Mouse (Mus musculus): Measurements from ENCODE around the gene 6820408C15Rik. TPM values are rescaled to one million over a fixed set of nuclear protein-coding genes. Genes with fewer than 3 reads are reported as not detected.
"Not testable (repeated sequence)": the region's sequence is repeated elsewhere in the genome, so short reads cannot be mapped to it uniquely, and the experiment has no call there.

6820408C15Rik gene
- total RNA-seq, 4 experiments from 2014 or later, result not detected

DNA sequence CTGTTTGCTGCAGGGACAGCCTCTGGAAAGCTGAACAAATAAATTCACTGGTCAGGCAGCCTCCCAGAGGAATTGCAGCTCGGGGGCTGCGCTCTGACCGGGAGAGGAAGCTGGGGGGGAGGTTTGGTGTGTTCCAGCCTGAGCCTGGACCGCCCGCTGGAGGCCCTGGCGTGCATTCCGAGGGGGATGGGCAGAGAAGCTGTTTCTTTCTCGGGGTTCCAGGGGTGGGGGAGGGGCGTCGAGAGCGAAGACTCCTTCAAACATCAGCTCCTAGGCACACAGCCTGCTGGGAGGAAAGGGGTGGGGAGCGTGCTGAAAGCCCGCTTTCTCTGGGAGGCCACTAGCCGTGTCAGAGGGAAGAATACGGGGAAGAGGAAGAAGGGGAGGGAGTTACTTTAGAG lies 4.4 kb upstream of the 6820408C15Rik start:
- peak; percentile 19 to 50 for DNase-seq (ENCODE audit: low spot score in 2 of 2)

DNA sequence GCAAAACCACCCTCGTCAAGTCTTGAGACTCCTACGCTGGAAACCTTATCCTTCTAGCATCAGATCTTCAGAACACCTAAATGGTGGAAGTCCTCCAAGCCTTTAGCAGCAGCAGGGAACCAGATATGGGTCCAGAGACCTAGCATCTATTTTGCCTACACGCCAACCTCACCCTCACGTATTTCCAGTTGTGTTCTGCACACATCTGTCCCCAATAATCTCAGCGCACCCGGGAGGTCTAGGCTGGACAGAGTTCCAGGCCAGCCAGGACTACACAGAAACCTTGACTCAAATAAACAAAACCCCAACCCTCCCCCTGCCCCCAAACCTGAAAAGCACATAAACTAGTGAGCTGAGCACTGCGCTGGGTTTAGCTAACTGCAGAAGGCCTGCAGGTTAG lies 3.9 kb upstream of the 6820408C15Rik start:
- DNase-seq (ENCODE audit: low spot score in 2 of 2), result no peak

DNA sequence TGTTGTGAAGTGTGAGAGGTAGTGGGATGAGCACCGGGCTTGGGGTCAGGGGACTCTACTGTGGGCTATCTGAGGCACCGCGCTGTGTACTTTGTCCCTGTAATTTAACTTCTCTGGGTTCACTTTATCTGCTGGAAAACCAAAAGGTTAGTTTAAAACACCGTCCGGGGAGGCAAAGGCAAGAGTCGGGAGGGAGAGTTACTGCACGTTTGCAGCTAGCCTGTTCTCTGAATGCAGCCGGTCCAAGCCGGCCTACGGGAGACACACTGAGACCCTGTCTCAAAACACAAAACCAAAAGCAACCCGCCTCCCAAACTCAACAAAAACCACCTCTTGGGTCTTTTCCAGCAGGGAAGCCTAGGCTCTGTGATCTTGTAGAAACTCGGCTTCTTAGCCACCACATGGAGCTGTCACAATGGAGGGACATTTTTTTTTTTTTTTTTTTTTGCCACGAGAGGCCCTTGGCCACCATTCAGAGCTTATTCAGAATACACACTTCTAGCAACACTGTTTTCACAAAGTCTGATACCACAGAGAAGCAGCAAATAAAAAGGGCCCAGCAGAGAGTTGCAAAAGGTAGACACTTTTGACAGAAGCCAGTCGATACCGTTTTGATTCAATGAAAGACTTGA lies 2.7 kb upstream of the 6820408C15Rik start:
- no peak for DNase-seq (ENCODE audit: low spot score in 2 of 2)

DNA sequence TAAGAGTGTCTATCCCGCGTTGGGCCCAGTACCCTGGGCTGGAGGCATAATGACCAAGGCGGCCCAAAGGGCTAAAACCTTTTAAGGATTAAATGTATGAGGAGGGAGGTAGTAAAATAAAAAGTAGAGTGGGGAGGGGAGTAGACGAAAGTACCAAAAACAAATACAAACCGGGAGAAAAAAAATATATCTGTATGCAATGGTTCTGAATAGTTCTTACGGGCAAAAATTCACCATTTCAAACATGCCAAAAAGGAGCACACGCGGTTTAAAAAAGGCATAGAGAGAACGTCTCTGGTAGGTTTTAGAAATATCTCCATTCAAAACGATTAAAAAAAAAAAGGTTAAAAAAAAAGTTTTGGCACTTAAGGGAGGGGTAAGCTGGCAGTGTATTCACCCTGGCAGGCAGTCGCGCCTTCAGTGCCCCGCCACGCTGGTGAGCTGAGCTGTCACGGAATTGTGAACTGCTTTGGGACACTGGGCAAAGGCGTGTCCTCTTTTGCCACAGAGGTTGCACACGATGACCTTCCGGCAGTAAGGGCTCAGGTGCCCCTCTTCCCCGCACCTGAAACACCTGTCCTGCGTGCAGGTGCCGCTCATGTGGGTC lies 2.1 kb upstream of the 6820408C15Rik start:
- no peak for DNase-seq (ENCODE audit: low spot score in 2 of 2)

DNA sequence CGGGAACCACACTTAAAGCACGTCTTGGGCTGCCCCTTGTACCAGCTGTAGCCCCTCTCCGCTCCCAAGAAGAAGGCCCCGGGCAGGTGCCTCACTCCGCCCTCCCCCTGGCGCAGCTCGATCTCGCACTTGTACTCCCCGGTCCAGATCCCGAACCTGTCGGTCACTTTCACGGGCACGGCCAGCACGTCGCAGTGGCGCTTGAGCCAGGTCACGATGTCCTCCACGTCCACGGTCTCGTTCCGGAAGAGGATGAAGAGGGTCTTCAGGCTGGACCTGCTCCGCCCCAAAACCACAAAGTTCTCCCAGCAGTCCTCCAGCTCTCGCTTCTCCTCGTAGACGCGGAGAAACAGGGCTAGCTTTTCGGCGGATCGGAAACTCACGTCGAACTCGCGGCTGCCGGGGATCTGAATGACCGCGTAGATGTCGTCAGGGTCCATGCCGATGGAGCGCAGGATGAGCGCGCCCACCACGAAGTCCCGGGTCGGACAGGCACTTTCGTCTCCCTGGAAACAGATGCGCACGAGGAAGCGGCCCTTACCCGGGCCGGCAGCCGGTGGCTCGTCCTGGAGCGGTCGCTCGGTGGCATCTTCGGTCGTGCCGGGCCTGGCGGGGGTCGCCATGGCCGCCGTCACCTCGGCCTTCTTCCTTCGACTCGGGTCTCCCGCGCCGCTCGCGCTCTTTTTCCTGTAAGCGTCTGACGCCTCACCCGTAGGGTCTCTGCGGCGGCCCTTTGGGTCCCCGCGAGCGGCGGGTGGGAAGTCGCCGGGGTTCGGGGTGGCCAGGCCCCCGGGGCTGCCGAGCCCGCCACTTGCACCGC lies 1.4 kb upstream of the 6820408C15Rik start:
- DNase-seq (ENCODE audit: low spot score in 2 of 2), result no peak

DNA sequence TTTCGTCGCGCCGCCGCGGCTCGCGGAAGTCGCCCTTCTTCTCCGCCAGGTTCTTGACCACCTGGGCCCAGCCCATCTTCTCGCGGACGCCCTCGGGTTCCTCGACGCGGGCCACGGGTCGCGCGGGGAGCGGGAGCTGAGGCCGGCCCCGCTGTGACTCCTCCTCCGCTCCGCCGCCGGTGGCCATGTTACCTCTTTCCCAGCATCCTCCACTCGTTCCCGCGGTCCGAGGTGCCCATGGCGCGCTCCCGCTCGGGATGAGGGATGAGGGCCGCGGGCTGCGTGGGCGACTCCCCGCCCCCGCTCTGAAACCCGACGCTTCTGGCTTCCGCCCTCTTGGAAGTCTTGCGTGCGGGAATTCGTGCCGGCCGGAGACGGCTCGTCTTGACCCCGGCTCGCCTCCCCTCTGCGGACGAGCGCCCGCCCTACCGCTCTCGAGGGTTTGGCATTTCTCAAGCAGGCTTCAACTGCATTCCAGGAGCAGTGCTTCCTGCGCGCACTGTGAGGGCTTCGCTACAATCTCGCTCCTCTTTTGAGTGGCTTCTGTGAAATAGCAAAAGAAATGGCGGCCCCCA lies 709 bp upstream of the 6820408C15Rik start, which contains the start of gene Zcchc3:
Zcchc3 (minus strand) TSS at position 437 of the 575 bp plus-strand sequence.
- DNase-seq (ENCODE audit: low spot score in 2 of 2), result peak; percentile 40 to 69

DNA sequence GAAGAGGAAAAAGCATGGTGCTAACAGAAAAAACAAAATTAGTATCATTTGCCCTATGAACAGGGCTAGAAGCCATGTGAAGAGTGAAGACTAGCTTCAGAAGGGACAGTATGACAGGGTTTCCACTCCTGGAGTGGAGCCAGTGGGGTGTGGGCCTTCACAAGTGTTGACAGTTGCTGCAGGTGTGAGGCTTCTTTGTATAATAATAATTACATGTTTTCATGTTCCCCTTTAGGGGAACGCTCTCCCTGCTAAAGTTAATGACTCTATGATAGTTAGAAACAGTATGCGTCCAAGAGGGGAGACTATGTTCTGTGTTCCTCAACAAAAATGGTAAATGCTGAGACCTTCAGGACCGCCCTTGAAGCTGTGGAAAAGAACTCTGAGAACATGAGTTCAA lies 399 bp downstream of the 6820408C15Rik start:
- DNase-seq (ENCODE audit: low spot score in 2 of 2), result no peak

DNA sequence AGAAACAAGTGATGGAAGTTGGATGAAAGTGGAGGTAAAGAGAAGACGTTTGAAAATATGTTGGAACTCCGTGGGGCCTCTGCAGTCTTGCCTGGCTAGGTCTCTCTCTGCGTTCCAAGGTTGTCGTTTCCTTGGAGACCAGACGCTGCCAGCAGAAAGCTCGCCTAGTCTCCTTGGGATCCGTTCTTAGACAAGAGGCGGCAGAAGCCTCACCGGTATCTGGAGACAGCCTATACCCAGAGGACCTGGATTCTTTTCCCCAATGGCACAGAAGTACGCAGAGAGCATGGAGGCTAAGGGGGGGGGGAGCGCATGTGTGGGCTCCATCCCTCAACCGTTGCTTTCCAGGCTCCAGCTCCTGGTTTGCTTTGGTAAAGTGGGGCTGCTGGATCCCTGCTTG lies 12.1 kb downstream of the 6820408C15Rik start:
- no peak for DNase-seq (ENCODE audit: low spot score in 2 of 2)

DNA sequence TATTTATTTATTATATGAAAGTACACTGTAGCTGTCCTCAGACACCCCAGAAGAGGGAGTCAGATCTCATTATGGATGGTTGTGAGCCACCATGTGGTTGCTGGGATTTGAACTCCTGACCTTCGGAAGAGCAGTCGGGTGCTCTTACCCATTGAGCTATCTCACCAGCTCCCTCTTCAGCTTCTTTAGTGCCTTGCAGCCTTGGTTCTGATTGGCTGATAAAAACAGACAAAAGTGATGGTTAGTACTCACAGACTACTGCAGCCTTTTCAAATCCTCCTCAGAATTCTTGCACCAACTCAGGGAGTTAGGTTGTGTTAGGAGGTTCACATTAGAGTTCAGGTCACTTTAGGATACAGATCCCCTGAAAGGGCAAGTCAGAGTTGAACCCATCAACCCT lies 13.1 kb downstream of the 6820408C15Rik start:
- DNase-seq (ENCODE audit: low spot score in 2 of 2), result not testable (repeated sequence)

DNA sequence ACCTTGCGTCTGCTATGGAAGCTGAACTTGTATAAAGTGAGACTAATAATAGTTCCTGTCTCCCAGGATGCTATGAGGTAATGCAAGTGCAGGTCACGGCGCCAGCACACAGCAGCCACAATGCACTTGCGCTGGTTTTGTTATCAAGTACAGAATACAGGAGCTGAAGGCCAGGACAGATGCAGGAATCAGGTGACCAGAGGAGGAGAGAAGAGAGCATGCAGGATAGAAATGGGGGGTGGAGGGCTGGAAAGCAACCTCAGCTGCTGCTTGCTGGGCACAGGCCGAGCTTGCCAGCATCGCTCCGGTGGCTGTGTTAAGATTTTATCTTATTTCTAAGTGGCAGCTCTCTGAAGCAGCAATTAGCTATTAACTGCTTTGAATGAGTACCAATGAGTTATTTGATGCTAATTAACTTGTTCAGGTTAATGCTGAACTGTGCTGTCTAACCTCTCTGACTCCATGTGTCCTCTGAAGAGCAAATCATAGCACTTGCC lies 21.1 kb downstream of the 6820408C15Rik start:
- DNase-seq (ENCODE audit: low spot score in 2 of 2), result no peak

DNA sequence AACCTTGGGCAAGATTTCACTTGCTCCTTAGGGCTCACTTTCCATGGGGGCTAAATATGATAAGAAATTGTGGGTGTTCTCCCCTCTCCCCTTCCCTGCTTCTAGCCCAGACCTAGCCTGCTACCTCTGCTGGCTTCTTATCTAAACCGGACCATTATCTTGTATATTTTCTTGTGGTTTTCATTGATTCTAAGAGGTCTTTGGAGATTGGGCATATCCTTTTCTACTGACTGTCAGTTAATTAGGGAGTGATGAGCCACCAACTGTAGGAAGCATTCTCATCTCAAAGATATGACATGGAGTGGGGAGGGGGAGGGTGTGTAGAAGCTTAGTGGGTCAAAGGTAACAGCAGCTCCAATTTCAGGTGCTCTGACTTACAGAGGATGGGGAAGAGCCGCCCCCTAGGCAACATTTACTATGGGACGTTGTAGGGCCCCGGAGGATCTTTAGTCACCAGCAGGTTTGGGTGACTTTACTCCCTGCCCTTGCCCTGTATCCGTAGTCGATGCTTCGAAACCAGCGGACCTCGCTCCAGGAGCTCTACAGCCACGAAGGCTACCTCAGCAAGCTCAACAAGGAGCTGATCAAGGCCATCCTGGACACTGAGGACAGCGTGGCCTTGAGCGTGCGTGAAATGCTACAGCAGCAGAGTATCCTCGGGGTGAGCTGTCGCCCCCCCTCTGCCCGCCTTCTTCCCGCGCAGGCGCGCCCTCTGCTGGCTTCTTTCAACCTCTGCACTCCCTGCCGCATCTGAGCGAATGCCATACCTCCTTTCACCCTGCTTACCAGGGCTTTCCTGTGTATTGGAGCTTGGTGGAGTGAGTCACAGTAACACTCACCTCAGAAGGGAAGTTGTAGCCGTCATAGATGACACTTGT lies 21.8 kb downstream of the 6820408C15Rik start:
- peak; percentile 41 to 45 for DNase-seq (ENCODE audit: low spot score in 2 of 2)

DNA sequence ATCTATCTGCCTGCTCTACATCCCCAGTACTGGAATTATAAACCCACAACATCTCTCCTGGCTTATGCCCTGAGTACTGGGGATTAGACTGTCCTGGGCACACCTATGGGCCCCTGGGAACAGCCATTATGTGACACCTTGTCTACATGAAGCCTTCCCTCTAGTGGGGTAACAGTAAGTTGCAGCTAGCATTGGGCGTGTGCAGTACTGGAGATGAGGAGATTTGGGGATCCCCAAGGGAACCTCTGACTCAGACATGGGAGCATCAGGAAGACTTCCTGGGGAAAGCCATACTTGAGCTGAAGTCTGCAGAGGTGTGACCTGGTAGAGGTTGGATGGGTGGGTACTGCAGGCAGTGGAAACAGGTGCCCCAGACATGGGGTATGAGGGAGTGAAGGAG lies 23.6 kb downstream of the 6820408C15Rik start:
- DNase-seq (ENCODE audit: low spot score in 2 of 2), result no peak

DNA sequence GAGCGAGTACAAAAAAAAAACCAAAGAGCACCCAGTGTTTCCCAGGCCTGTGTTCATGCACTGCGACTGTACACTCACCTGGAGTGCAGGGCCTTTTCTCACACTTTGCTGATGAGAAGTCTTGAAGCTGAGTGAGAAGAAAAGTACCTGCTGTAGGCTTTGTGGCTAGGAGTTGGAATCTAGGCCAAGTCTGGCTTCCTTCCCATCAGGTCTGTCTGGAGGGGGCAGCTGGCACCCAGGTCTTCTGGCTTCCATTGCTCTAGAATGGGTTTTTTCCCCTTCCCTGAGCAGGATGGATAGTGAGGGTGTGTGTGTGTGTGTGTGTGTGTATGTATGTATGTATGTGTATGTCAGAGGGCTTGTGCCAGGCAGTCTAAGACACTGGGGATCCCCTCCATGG lies 24.4 kb downstream of the 6820408C15Rik start:
- no peak for DNase-seq (ENCODE audit: low spot score in 2 of 2)

DNA sequence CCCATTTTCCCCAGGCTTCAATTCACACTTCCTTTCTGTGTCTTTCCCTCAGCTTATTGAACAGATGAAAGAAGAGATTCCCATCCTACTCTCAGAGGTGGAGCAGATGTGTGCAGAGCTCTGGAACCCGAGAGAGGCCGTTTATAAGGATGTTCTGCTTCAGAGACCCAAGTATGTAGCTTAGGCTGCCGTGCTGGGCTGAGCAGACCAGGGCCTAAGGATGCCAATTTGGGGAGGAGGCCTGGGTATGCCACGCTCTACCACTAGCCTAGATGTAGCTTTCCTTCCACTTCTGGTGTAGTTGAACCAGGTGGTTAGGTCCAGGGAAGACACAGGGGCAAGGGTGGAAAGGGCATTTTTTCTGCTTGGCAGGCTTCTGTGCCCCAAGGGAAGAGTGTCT lies 26.9 kb downstream of the 6820408C15Rik start:
- DNase-seq (ENCODE audit: low spot score in 2 of 2), result no peak

DNA sequence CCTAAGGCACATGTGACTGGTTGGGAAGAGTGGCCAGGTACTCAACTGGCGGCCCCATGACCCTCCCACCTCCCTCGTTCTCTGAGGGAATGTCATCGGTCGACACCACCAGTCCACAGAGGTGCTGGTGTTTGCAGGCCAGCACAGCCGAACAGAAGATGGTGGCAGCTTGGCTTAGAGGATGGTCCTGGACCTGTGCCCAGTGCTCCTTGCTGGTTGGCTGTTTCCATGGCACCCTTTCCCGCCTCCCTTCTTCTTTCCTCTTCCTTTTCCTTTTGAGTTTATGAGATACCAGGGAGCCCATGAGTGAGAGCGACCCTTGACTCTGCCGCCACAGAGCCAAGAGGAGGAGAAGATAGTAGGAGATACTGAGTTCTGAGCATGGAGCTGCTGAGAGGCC lies 27.9 kb downstream of the 6820408C15Rik start:
- no peak for DNase-seq (ENCODE audit: low spot score in 2 of 2)

DNA sequence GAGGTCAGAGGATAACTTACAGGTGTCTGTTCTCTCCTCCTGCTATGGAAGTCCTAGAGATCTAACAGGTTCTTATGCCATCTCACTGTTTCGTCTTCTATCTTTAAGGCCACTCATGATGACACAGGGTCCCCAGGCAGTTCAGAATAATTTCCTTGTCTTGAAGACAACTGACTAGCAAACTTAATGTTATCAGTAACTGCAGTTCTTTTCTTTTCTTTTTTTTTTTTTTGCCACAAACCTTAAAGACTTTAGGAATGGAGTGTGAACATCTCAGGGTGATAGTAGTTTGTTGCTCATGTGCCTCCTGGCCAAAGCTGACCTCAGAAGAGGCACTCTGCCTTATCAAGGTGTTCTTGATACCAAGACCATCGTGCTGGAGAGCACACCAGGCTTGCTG lies 31.3 kb downstream of the 6820408C15Rik start:
- DNase-seq (ENCODE audit: low spot score in 2 of 2), result no peak

DNA sequence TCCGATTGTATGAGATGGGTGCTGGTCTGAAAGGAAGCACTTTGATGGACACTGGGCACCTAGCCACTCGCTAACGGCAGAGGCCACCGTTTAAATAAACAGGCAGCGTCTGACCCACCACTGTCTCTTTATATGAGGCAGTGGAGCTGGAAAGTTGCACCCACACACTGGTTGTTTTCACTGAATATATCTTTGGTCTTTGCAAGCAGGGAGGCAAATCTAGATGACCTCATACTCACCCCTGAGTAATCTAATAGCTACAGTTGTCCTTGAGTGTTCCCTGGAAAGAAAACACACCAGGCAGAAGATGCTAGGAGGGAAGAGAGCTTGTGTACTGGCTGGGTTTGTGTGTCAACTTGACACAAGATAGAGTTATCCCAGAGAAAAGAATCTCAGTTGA lies 32.1 kb downstream of the 6820408C15Rik start:
- DNase-seq (ENCODE audit: low spot score in 2 of 2), result no peak

DNA sequence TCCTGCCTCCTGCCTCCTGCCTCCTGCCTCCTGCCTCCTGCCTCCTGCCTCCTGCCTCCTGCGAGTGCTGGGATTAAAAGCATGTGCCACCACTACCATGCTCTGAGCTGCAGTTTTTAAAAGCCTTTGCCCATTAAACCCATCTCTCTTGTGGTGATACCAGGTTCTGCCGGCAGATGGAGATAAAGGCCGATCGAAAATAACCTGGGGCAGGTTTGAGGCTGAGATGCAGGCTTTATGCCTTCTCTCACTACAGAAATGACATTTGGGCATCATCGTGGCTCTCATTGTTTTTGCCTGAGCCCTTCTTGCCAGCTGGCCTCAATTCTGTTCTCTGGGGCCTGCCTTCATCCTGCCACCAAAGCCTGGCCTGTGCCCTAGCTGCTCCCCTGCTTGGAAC lies 34.9 kb downstream of the 6820408C15Rik start:
- DNase-seq (ENCODE audit: low spot score in 2 of 2), result peak in 1 of 2 experiments; percentile 13

DNA sequence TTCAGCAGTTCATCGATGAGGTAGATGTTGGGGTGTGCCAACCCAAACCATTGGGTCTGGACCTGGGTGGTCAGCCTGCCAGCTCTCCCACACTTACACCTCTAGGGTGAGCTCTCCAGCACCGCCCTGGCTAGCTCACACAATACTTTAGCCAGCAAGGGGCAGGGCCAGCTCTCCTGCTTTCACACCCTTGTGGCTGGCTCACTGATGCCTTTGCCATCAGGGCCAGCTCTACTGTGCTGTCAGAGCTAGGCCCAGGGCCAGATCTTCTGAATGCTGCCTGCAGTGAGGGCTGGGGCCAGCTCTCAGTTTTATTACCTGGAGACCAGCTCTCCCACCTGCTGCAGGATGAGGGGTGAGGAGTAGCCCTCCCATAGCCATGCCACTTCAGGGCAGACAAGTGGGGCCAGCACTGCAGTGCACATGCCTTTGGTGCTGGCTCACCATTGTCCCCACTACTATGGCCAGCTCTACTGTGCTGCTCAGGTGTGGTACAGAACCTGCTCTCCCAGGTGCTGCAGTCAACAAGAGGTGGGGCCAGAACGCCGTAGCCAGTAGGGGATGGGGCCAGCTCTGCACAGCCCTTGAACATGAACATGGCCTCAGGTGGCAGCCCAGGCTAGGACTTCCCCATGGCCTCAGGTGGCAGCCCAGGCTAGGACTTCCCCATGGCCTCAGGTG lies 36.9 kb downstream of the 6820408C15Rik start:
- peak in 1 of 2 experiments; percentile 43 for DNase-seq (ENCODE audit: low spot score in 2 of 2)

DNA sequence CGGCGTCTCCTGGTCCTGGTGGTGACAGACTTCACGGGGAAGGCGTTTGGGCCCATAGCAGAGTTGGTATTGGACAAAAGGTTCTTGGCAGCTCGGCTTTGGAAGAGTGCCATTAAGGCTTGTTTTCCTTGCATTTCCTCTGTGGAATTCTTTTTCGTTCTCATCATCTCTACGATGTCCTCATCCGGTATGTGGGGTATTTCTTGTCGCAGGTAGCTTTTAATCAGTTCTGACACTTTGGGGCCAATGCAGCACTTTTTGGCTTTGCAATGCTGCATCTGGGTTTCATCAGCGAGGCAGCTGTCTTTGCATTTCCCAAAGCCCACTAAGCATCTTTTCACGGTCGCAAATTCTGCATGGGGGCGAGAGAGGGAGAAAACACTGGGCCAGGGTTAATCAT lies 43.9 kb downstream of the 6820408C15Rik start:
- no peak for DNase-seq (ENCODE audit: low spot score in 2 of 2)

Measured in gastrocnemius, adult 8-10 months (tissue).